Mouse (Mus musculus) midbrain, embryonic 13.5 days (tissue): ENCODE data around the gene Got1. TPM values are rescaled to one million over a fixed set of nuclear protein-coding genes. Genes with fewer than 3 reads are reported as not detected.

Experiments used
- ATAC-seq: fragments of 200-750 bp; cut with Nextera tagmentation; 2 replicates; pipeline ENCODE4 v1.8.0; 2017; ENCODE audit warnings: mild to moderate bottlenecking, moderate TSS enrichment, moderate library complexity
- H3K27ac ChIP-seq: fragments of 300-500 bp; sonication (generic); 2 replicates; pipeline ENCODE4 v1.5.1; 2015; ENCODE audit warnings: inconsistent platforms, mild to moderate bottlenecking, moderate library complexity
- H3K27me3 ChIP-seq: fragments of 300-500 bp; sonication (generic); 2 replicates; pipeline ENCODE4 v1.6.1; 2015; ENCODE audit warnings: mild to moderate bottlenecking, inconsistent platforms
- H3K36me3 ChIP-seq: fragments of 300-500 bp; sonication (generic); 2 replicates; pipeline ENCODE4 v1.6.1; 2015; ENCODE audit warnings: mild to moderate bottlenecking, inconsistent platforms
- H3K4me1 ChIP-seq: fragments of 300-500 bp; sonication (generic); replicated peaks from 2 replicates; pipeline ENCODE4 v1.6.1; 2015; ENCODE audit warnings: inconsistent platforms
- H3K4me2 ChIP-seq: fragments of 300-500 bp; sonication (generic); replicated peaks from 2 replicates; pipeline ENCODE4 v1.6.1; 2015; ENCODE audit warnings: moderate library complexity, mild to moderate bottlenecking, inconsistent platforms
- H3K4me3 ChIP-seq: fragments of 300-500 bp; sonication (generic); replicated peaks from 2 replicates; pipeline ENCODE4 v1.5.1; 2015; ENCODE audit warnings: mild to moderate bottlenecking, inconsistent platforms
- H3K9ac ChIP-seq: fragments of 300-500 bp; sonication (generic); replicated peaks from 2 replicates; pipeline ENCODE4 v1.6.1; 2015; ENCODE audit warnings: mild to moderate bottlenecking, inconsistent platforms
- H3K9me3 ChIP-seq: fragments of 300-500 bp; sonication (generic); 2 replicates; pipeline ENCODE4 v1.6.1; 2016; ENCODE audit warnings: mild to moderate bottlenecking, inconsistent platforms
- WGBS: fragments of 180-500 bp; shearing (Covaris S2); methylation state at CpG from one replicate; pipeline ENCODE4 v1.1.7; 2015; 5-methylcytosine and 5-hydroxymethylcytosine counted together
- polyA plus RNA-seq: library from polyadenylated mRNA; unstranded; fragments of >200 nt; fragmentation: Nextera tagmentation; extraction: Ambion mirVana; gene quantifications from 2 replicates; pipeline ENCODE4 v1.2.1, GENCODE M21; 2015

Gene Got1
- polyA plus RNA-seq, 1 experiment from 2014 or later, result 67.3 TPM

DNA sequence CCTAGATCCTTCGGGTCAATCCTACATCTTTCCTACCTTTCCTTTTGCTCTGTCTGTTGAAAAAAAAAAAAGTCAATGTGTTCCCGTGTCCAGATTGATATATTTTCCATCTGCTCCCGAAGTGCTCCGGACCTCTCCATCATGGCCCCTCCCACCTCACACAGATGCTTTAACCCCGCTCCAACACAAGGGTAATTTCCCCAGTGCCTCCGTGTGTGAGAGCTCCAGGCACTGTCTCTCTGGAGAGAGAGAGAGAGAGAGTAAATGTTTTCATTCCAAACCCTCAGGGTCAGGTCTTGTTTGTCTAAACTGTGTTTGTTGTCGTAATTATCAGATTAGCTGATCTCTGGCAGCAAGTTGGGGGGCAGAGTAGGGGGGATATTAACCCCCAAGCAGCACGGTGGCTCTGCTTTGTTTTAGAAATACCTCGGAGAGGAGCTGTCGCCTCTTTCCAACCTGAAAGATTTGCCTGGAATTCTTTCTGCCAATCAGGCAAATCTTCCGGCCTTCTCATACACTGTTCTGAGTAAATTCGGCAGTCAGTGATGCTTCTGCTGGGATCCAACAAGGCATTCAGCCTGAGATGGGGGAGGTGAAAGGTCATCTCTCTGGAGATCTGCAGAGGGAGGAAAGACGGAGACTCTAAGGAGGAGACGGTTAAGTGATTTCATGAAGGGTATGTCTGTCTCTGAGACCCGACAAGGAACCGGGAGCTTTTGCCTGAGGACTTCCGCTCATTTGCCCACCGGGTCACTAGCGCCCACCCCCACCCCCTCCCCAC is 22.1 kb upstream of the Got1 start:
- Histone ChIP-seq H3K27me3 (peaks cover 23% of the 10 kb centered on the region; the same call in 1 of the 2 replicates), H3K4me3 (0 out of 2 replicates have a peak overlapping the region, but pooled peaks have one; percentile 3), H3K9ac (no peak overlapping the region; the same call in 1 of the 2 replicates), H3K4me1 (peaks cover 14% of the 10 kb centered on the region), H3K4me2 (peak overlapping the region; percentile 39), H3K9me3 (no peaks in the 10 kb centered on the region), H3K27ac (no peak overlapping the region), H3K36me3 (no peaks in the 10 kb centered on the region)
- WGBS, result 6% methylated on average over 19 of the region's 19 CpGs
- ATAC-seq, result no peak

DNA sequence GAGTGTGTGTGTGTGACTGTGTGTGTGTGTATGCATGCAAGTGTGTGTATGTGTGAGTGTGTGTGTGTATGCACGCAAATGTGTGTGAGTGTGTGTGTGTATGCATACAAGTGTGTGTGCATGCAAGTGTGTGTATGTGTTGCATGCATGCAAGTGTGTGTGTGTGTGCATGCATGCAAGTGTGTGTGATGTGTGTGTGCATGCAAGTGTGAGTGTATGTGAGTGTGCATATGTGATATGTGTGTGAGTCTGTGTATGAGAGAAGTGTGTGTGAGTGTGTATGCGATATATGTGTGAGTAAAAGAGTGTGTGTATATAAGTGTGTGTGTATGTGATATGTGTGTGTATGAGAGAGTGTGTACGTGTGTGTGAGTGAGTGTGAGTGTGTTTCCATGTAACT is 11.0 kb upstream of the Got1 start:
- Histone ChIP-seq H3K4me1 (no peaks in the 10 kb centered on the region), H3K27ac (no peak overlapping the region), H3K36me3 (no peaks in the 10 kb centered on the region), H3K9ac (no peak overlapping the region), H3K9me3 (no peaks in the 10 kb centered on the region), H3K27me3 (peaks cover 4% of the 10 kb centered on the region; the same call in 1 of the 2 replicates), H3K4me2 (no peak overlapping the region), H3K4me3 (no peak overlapping the region)
- ATAC-seq, result no peak
- WGBS, result 96% methylated on average over 3 of the region's 3 CpGs

DNA sequence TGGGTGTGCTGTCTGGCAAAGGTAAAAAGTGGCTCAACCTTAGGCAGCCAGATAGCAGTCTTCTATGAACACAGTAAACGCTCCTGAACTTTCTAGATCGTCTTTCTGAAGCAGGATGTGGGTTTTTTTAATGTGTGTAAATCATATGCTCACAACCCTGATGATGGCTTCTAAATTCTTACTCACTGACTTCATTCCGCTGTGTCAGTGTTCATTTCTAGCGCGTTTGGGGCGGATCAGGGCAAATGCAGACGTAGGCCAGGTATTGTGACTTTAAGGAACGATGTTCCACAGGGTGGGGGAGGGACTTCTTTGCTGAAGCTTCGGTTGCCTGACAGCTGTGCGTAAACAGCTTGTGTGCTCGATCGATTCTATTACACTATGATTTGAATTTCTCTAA is 6.5 kb upstream of the Got1 start:
- peak; percentile 28; the same call in 1 of the 2 replicates for ATAC-seq
- 39% methylated on average over 12 of the region's 12 CpGs for WGBS

GRCm38 (mm10) chr19:43530197-43530770 is 5.9 kb upstream of the Got1 start:
- no peak overlapping the region for H3K9ac ChIP-seq
- peak overlapping the region; percentile 13; the same call in 1 of the 2 replicates for H3K4me3 ChIP-seq
- peaks cover 4% of the 10 kb centered on the region for H3K4me1 ChIP-seq
- H3K27ac ChIP-seq, result no peak overlapping the region; the same call in 1 of the 2 replicates
- H3K4me2 ChIP-seq, result peak overlapping the region; percentile 48
- H3K36me3 ChIP-seq, result no peaks in the 10 kb centered on the region
- WGBS, result under 1% methylated on average over 13 of the region's 13 CpGs
- H3K27me3 ChIP-seq, result peaks cover 17% of the 10 kb centered on the region; the same call in 1 of the 2 replicates
- no peaks in the 10 kb centered on the region for H3K9me3 ChIP-seq
- peak; percentile 90 for ATAC-seq

More for the DNA sequence above, 6.5 kb upstream of the Got1 start:
- Histone ChIP-seq H3K4me1 (no peaks in the 10 kb centered on the region), H3K9me3 (no peaks in the 10 kb centered on the region), H3K27me3 (peaks cover 17% of the 10 kb centered on the region; the same call in 1 of the 2 replicates), H3K4me3 (no peak overlapping the region), H3K4me2 (no peak overlapping the region), H3K9ac (no peak overlapping the region; the same call in 1 of the 2 replicates), H3K36me3 (no peaks in the 10 kb centered on the region), H3K27ac (no peak overlapping the region)

DNA sequence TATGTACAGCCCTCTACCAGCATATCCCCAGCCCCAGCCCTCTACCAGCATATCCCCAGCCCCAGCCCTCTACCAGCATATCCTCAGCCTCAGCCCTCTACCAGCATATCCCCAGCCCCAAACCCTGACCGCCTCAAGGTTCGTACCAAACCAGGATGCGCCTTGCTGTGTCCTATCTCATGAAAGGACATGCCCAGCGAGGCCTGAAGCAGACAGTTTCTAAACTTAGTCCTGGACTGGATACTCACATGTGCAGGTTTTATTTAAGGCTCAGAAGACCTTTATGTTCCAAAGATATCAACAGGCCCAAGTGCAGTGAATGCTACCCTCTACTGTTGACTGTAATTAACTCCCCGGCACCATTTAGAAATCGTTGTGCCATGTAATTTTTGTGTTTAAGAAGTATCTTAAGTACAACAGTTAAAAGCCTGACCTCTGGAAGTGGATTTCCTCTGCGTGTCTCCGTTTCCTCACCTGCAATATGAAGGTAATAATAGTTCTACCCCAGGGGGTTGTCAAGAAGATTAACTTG is 3.7 kb upstream of the Got1 start:
- H3K4me1 ChIP-seq, result peaks cover 16% of the 10 kb centered on the region
- H3K27me3 ChIP-seq, result peaks cover 17% of the 10 kb centered on the region; the same call in 1 of the 2 replicates
- H3K4me2 ChIP-seq, result no peak overlapping the region
- H3K27ac ChIP-seq, result no peak overlapping the region
- H3K9me3 ChIP-seq, result no peaks in the 10 kb centered on the region
- H3K4me3 ChIP-seq, result no peak overlapping the region
- no peak overlapping the region for H3K9ac ChIP-seq
- ATAC-seq, result no peak
- no peaks in the 10 kb centered on the region for H3K36me3 ChIP-seq
- WGBS, result 73% methylated on average over 8 of the region's 8 CpGs

- Histone ChIP-seq H3K9ac (no peak overlapping the region), H3K4me3 (no peak overlapping the region), H3K36me3 (no peaks in the 10 kb centered on the region), H3K4me1 (peaks cover 26% of the 10 kb centered on the region), H3K4me2 (no peak overlapping the region), H3K27me3 (peaks cover 17% of the 10 kb centered on the region; the same call in 1 of the 2 replicates), H3K27ac (no peak overlapping the region), H3K9me3 (no peaks in the 10 kb centered on the region)
- WGBS, result 7% methylated on average over 11 of the region's 11 CpGs
- no peak for ATAC-seq
Measured at GRCm38 (mm10) chr19:43527131-43527530, 2.7 kb upstream of the Got1 start.

DNA sequence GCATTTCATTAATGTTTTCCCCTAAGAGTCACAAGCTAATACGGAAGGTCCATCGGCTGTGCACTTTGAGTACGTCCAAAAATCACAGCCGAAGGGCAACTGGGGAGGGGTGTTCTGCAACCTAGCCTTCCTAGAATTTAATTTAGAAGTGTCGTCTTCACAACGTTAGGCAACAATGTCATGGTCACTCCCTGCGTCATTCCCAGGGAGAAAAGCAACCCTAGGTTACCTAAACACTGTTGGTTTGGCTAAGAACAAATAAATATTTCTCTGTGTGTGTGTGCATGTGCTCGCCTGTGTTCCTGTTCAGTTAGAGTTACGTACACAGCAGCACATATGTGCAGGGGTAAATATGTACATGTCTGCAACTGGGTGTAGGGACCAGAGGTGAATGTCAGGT is 1.6 kb upstream of the Got1 start:
- no peak overlapping the region for H3K27ac ChIP-seq
- no peaks in the 10 kb centered on the region for H3K36me3 ChIP-seq
- H3K9ac ChIP-seq, result no peak overlapping the region
- 92% methylated on average over 9 of the region's 9 CpGs for WGBS
- H3K4me2 ChIP-seq, result no peak overlapping the region
- H3K27me3 ChIP-seq, result peaks cover 17% of the 10 kb centered on the region; the same call in 1 of the 2 replicates
- no peaks in the 10 kb centered on the region for H3K9me3 ChIP-seq
- H3K4me1 ChIP-seq, result peaks cover 37% of the 10 kb centered on the region
- H3K4me3 ChIP-seq, result no peak overlapping the region
- ATAC-seq, result no peak

DNA sequence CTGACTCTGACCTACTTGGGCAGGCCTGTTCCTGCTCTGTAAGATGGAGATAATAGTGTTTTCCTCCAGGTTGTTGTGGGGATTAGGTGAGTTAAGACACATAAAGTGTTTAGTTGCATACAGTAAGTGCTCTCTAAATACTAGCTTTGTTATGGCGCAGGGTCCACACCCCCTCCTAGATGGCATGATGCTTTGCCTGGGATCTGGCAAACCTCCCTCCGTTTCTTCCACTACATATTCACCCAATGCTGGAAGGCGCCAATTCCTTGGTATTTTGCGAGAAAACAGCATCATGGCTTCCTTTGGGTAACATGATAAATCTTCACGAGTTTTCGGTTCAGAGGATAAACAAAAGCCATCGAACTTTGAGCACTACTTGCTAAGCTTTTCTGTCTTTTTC is 1.2 kb upstream of the Got1 start:
- Histone ChIP-seq H3K9me3 (no peaks in the 10 kb centered on the region), H3K4me3 (peak overlapping the region; percentile 64; the same call in 1 of the 2 replicates), H3K4me1 (peaks cover 41% of the 10 kb centered on the region), H3K4me2 (peak overlapping the region; percentile 76), H3K27me3 (peaks cover 17% of the 10 kb centered on the region; the same call in 1 of the 2 replicates), H3K27ac (no peak overlapping the region), H3K9ac (no peak overlapping the region; the same call in 1 of the 2 replicates), H3K36me3 (no peaks in the 10 kb centered on the region)
- WGBS, result 95% methylated on average over 7 of the region's 7 CpGs
- ATAC-seq, result no peak

DNA sequence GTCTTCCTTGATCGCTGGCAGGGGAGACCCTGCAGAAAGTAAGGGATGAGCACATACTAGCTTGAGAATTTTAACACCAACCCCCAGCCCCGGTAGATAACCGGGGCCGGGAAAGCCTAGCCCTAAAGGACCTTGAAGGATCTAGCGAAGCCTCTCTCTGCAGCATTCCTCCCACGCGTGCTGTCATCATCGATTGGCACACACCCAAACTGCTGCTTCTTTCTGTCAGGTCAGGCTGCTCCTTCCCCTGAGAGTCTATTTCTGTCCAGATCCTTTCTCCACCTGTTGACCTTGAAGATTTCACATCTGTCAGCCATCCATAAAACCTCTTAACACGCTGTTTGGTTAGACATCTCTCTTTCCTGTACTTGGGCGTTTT is 688 bp upstream of the Got1 start:
- ATAC-seq, result no peak
- Histone ChIP-seq H3K9me3 (no peaks in the 10 kb centered on the region), H3K27ac (peak overlapping the region; percentile 51; the same call in 1 of the 2 replicates), H3K4me1 (peaks cover 44% of the 10 kb centered on the region), H3K27me3 (peaks cover 17% of the 10 kb centered on the region; the same call in 1 of the 2 replicates), H3K4me3 (peak overlapping the region; percentile 64), H3K36me3 (no peaks in the 10 kb centered on the region), H3K4me2 (peak overlapping the region; percentile 76), H3K9ac (peak overlapping the region; percentile 73)
- WGBS, result 23% methylated on average over 10 of the region's 10 CpGs

DNA sequence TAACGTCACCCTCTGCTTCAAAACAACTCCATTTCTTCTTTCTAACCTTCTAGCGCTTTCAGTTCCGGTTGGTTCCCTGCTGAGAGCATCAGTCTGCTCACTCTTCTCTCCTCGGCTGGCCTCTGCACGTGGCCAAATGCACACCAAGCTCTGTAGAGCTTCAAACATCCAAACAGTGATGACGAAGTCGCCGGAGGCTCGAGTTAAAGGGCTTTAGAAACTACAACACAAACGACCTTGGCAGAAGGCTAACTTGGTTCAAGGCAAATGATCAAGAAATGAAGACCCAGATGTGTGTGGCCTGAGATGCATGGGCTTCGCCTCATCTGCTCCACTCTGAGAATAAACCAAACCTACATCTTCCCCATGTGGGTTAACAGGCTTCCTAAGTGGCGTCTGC is 854 bp downstream of the Got1 start:
- Histone ChIP-seq H3K36me3 (no peaks in the 10 kb centered on the region), H3K9ac (peak overlapping the region; percentile 67), H3K9me3 (no peaks in the 10 kb centered on the region), H3K27ac (no peak overlapping the region), H3K27me3 (peaks cover 15% of the 10 kb centered on the region; the same call in 1 of the 2 replicates), H3K4me3 (peak overlapping the region; percentile 64), H3K4me2 (peak overlapping the region; percentile 67), H3K4me1 (peaks cover 44% of the 10 kb centered on the region)
- 7% methylated on average over 12 of the region's 12 CpGs for WGBS
- no peak for ATAC-seq

- WGBS, result 81% methylated on average over 9 of the region's 9 CpGs
- Histone ChIP-seq H3K9ac (no peak overlapping the region), H3K4me1 (peaks cover 52% of the 10 kb centered on the region), H3K9me3 (no peaks in the 10 kb centered on the region), H3K36me3 (no peaks in the 10 kb centered on the region), H3K27ac (no peak overlapping the region), H3K27me3 (peaks cover 9% of the 10 kb centered on the region; the same call in 1 of the 2 replicates), H3K4me3 (no peak overlapping the region), H3K4me2 (peak overlapping the region; percentile 29)
- no peak for ATAC-seq
Measured at GRCm38 (mm10) chr19:43521996-43522395, 2.4 kb downstream of the Got1 start.

DNA sequence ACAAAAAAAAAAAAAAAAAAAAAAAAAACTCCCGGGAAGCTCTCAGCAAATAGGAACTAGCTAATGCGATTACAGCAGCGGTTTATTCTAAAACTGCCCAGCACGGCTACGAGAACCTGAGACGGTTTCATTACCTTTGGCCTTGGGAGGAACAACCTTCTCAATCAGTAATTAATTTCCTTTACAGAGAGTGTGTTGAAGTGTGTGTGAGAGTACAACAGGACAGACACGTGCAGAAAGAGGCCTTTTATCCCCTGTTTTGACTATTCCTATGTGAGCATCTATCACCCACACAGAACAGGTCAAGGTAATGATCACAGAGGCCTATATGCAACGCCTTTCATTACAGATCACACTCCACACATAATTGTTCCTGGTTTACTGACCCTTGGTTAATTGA is 3.0 kb downstream of the Got1 start:
- H3K27ac ChIP-seq, result no peak overlapping the region
- H3K4me1 ChIP-seq, result peaks cover 52% of the 10 kb centered on the region
- H3K9me3 ChIP-seq, result no peaks in the 10 kb centered on the region
- H3K9ac ChIP-seq, result 0 out of 2 replicates have a peak overlapping the region, but pooled peaks have one; percentile 2
- H3K4me3 ChIP-seq, result no peak overlapping the region
- 27% methylated on average over 8 of the region's 8 CpGs for WGBS
- no peak for ATAC-seq
- peak overlapping the region; percentile 29 for H3K4me2 ChIP-seq
- no peaks in the 10 kb centered on the region for H3K36me3 ChIP-seq
- peaks cover 5% of the 10 kb centered on the region; the same call in 1 of the 2 replicates for H3K27me3 ChIP-seq
